Mouse (Mus musculus) megakaryocyte, embryonic 14.5 days (primary cell): Measurements from ENCODE around the gene Smim1.

Experiments
- FLI1 ChIP-seq: IDR thresholded peaks from 2 replicates; pipeline ENCODE4 v1.6.1; 2012; ENCODE audit warnings: low read length, inconsistent platforms, mixed read lengths
- GATA1 ChIP-seq: IDR thresholded peaks from 3 replicates; pipeline ENCODE4 v1.6.1; 2012; ENCODE audit warnings: mixed read lengths, low read length, inconsistent platforms, borderline replicate concordance

- no peak for TF ChIP-seq GATA1
- no peak for TF ChIP-seq FLI1
Measured at GRCm38 (mm10) chr4:153979243-153979642, 46.8 kb downstream of the Smim1 start.
